Mouse (Mus musculus): Measurements from ENCODE around the gene Spa17.

- no peak for TF ChIP-seq GATA1 (IDR thresholded peaks at IDR 0.05; ENCODE audit: borderline replicate concordance, low read length)
- TF ChIP-seq FLI1 (IDR thresholded peaks at IDR 0.05; ENCODE audit: low read length): no peak
Measured at GRCm38 (mm10) chr9:37615220-37615619, 1.7 kb upstream of the Spa17 start.

Data from megakaryocyte, embryonic 14.5 days (primary cell).